ENCODE assay signal across 9 mouse cellular contexts in the genomic region with DNA sequence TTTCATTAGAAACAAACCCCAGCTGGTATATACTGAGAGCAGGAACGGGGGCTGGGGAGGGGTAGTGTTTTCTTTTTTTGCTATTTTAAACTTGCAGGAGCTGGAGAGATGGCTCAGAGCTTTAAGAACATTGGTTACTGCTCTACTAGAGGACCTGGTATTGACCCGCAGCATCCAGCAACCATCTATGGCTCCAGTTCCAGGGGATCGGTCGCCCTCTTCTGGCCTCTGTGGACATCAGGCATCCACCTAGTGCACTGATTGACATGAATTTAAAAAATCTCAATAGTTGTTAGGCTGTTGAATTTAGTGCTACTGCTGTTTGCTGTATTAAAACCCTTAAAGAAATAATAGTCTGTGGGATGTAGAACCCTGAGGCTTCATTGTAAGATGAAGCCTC. TPM values are rescaled to one million over a fixed set of nuclear protein-coding genes. Genes with fewer than 3 reads are reported as not detected.
DNase-seq lines count a peak whose midpoint lies in the region; ATAC-seq and TF ChIP-seq lines count a peak whose summit lies in the region.
"Had no signal": no experiment of that assay in that cellular context is flagged by ENCODE, and none has a peak within 500 bp of the region (broad histone marks: within the 10 kb centered on the region; RNA-seq: fewer than 3 reads in every experiment).

No protein-coding gene starts in this region.

- peak overlapping the region; percentile 89; the same call in 1 of the 2 replicates for H3K4me3 ChIP-seq in heart, embryonic 15.5 days
- peak overlapping the region; percentile 99; the same call in 1 of the 2 replicates for H3K4me3 ChIP-seq in midbrain, embryonic 10.5 days
- H3K4me3 ChIP-seq in midbrain, embryonic 11.5 days (ENCODE audit: low read depth, low read length), result no peak overlapping the region
- H3K4me3 ChIP-seq in limb, embryonic 14.5 days (replicated peaks; ENCODE audit: low read length), result no peak overlapping the region

- TF ChIP-seq POLR2A in limb, embryonic 14.5 days (IDR thresholded peaks at IDR 0.05; ENCODE audit: borderline replicate concordance, extremely low read depth, insufficient read depth, insufficient read length), result no peak

- H3K27ac ChIP-seq in heart, embryonic 15.5 days, result no peak overlapping the region
- no peak overlapping the region for H3K27ac ChIP-seq in midbrain, embryonic 10.5 days (replicated peaks)
- no peak overlapping the region for H3K27ac ChIP-seq in midbrain, embryonic 11.5 days (ENCODE audit: low read depth, low read length)
- no peak overlapping the region for H3K27ac ChIP-seq in limb, embryonic 14.5 days (replicated peaks; ENCODE audit: low read depth, low read length)

- no peaks in the 10 kb centered on the region for H3K9me3 ChIP-seq in heart, embryonic 15.5 days (replicated peaks)
- peaks cover 3% of the 10 kb centered on the region; the same call in 1 of the 2 replicates for H3K9me3 ChIP-seq in midbrain, embryonic 10.5 days (replicated peaks)
- H3K9me3 ChIP-seq in midbrain, embryonic 11.5 days (ENCODE audit: control insufficient read depth, low read length), result peaks cover 3% of the 10 kb centered on the region; the same call in 1 of the 2 replicates
- H3K9me3 ChIP-seq in limb, embryonic 14.5 days (ENCODE audit: control insufficient read depth, low read length), result no peaks in the 10 kb centered on the region

- ATAC-seq in heart, embryonic 15.5 days (replicated peaks; ENCODE audit: insufficient number of reproducible peaks, insufficient read depth, low FRiP score, low read depth), result no peak
- no peak for ATAC-seq in midbrain, embryonic 11.5 days (ENCODE audit: low FRiP score)
- no peak for ATAC-seq in limb, embryonic 14.5 days (ENCODE audit: low FRiP score, low read depth)
- ATAC-seq in megakaryocyte-erythroid progenitor cell, adult 5-6 weeks (replicated peaks; ENCODE audit: low FRiP score, low TSS enrichment, poor library complexity, severe bottlenecking), result no peak

- DNase-seq in heart, adult 18-20 months, result no peak
- no peak for DNase-seq in midbrain, embryonic 10.5 days (ENCODE audit: low spot score)
- DNase-seq in midbrain, embryonic 11.5 days (ENCODE audit: low spot score, missing footprints), result no peak
- no peak for DNase-seq in limb, embryonic 14.5 days (ENCODE audit: low spot score)
- no peak for DNase-seq in urinary bladder, postnatal 25 days (ENCODE audit: low spot score)
- DNase-seq in ovary, postnatal 14 days (ENCODE audit: low spot score), result no peak
- DNase-seq: lung, postnatal 10 days had no signal

- 95% methylated on average over 4 of the region's 4 CpGs for WGBS in heart, embryonic 15.5 days
- 91% methylated on average over 4 of the region's 4 CpGs for WGBS in midbrain, embryonic 10.5 days
- WGBS in midbrain, embryonic 11.5 days, result 96% methylated on average over 4 of the region's 4 CpGs
- 98% methylated on average over 4 of the region's 4 CpGs for WGBS in limb, embryonic 14.5 days

- no peaks in the 10 kb centered on the region for H3K27me3 ChIP-seq in heart, embryonic 15.5 days
- no peaks in the 10 kb centered on the region for H3K27me3 ChIP-seq in midbrain, embryonic 10.5 days (ENCODE audit: low read depth, poor library complexity, severe bottlenecking)
- no peaks in the 10 kb centered on the region for H3K27me3 ChIP-seq in midbrain, embryonic 11.5 days (ENCODE audit: control insufficient read depth, insufficient read depth, low read length)
- H3K27me3 ChIP-seq in limb, embryonic 14.5 days (ENCODE audit: control insufficient read depth, insufficient read depth, low read length), result no peaks in the 10 kb centered on the region

- no peak overlapping the region for H3K9ac ChIP-seq in heart, embryonic 15.5 days
- H3K9ac ChIP-seq in midbrain, embryonic 11.5 days (ENCODE audit: low read length), result no peak overlapping the region
- H3K9ac ChIP-seq in limb, embryonic 14.5 days (ENCODE audit: low read depth, low read length, severe bottlenecking), result no peak overlapping the region

- H3K4me1 ChIP-seq in heart, embryonic 15.5 days (replicated peaks), result peaks cover 22% of the 10 kb centered on the region
- peaks cover 33% of the 10 kb centered on the region for H3K4me1 ChIP-seq in midbrain, embryonic 10.5 days
- H3K4me1 ChIP-seq in midbrain, embryonic 11.5 days (ENCODE audit: control insufficient read depth, insufficient read depth, low read length), result peaks cover 12% of the 10 kb centered on the region
- H3K4me1 ChIP-seq in limb, embryonic 14.5 days (ENCODE audit: control insufficient read depth, insufficient read depth, low read length), result peaks cover 10% of the 10 kb centered on the region

- H3K36me3 ChIP-seq in heart, embryonic 15.5 days, result no peaks in the 10 kb centered on the region; the same call in 1 of the 2 replicates
- H3K36me3 ChIP-seq in midbrain, embryonic 10.5 days, result peaks cover 9% of the 10 kb centered on the region
- H3K36me3 ChIP-seq in midbrain, embryonic 11.5 days (ENCODE audit: control insufficient read depth, insufficient read depth, low read length), result no peaks in the 10 kb centered on the region
- no peaks in the 10 kb centered on the region for H3K36me3 ChIP-seq in limb, embryonic 14.5 days (ENCODE audit: control insufficient read depth, insufficient read depth, low read length)

- no peak overlapping the region for H3K4me2 ChIP-seq in heart, embryonic 15.5 days
- H3K4me2 ChIP-seq in midbrain, embryonic 11.5 days, result no peak overlapping the region; the same call in 1 of the 2 replicates
- H3K4me2 ChIP-seq in limb, embryonic 14.5 days (replicated peaks; ENCODE audit: low read depth, low read length, severe bottlenecking), result 0 out of 2 replicates have a peak overlapping the region, but pooled peaks have one; percentile 94

RNA-seq across cellular contexts. Expression of a gene that starts 1.9 kb away (rescaled TPM):
- polyA plus RNA-seq in heart, embryonic 15.5 days (2015; fragmentation: Nextera tagmentation; extraction: Ambion mirVana), result 8.7 and 11.0 TPM in 2 replicates
- total RNA-seq in heart, adult 18-20 months (2021), result 10 to 100 TPM; 29.2 to 30.2 TPM
- polyA plus RNA-seq in midbrain, embryonic 10.5 days (2016; fragmentation: Nextera tagmentation; extraction: Ambion mirVana), result 15.2 and 15.9 TPM in 2 replicates
- 16.1 and 17.4 TPM in 2 replicates for polyA plus RNA-seq in midbrain, embryonic 11.5 days (2014; fragmentation: Nextera tagmentation; extraction: Ambion mirVana)
- polyA plus RNA-seq in limb, embryonic 14.5 days (2012; rRNA removed), result 25.5 and 34.7 TPM in 2 replicates
- polyA plus RNA-seq in limb, embryonic 14.5 days (2014; fragmentation: Nextera tagmentation; extraction: Ambion mirVana), result 17.8 and 20.0 TPM in 2 replicates
- total RNA-seq in megakaryocyte-erythroid progenitor cell, adult 5-6 weeks (2014; fragmentation: Nextera tagmentation), result 8.3 and 21.1 TPM in 2 replicates
- 8.8 and 15.9 TPM in 2 replicates for total RNA-seq in megakaryocyte-erythroid progenitor cell, adult 5-6 weeks (2017)

Comparison
In these comparisons a context has a peak if more than half of its experiments do, and no peak if none do; other contexts are left out.
1. H3K4me3 ChIP-seq: peak in heart, embryonic 15.5 days (single experiment) and midbrain, embryonic 10.5 days (single experiment); none in midbrain, embryonic 11.5 days (single experiment) and limb, embryonic 14.5 days (single experiment).